Mouse (Mus musculus) lung, postnatal 0 days (tissue): ENCODE results near the gene Cdiptos. TPM values are rescaled to one million over a fixed set of nuclear protein-coding genes. Genes with fewer than 3 reads are reported as not detected.

ENCODE experiments used
- ATAC-seq: fragments of 200-750 bp; cut with Nextera tagmentation; 2 replicates; pipeline ENCODE4 v1.8.0; 2017; ENCODE audit warnings: moderate library complexity
- DNase-seq: peaks from one replicate; pipeline ENCODE4 v3.0.0-alpha.2; 2016; ENCODE audit warnings: low spot score
- H3K27ac ChIP-seq: fragments of 300-500 bp; sonication (generic); 2 replicates; pipeline ENCODE4 v1.5.1; 2014; ENCODE audit warnings: antibody characterized with exemption, mild to moderate bottlenecking, low read length, mixed read lengths
- H3K27me3 ChIP-seq: fragments of 300-500 bp; sonication (generic); replicated peaks from 2 replicates; pipeline ENCODE4 v1.6.1; 2014; ENCODE audit warnings: low read length, mixed read lengths; ENCODE audit not compliant: insufficient read depth
- H3K36me3 ChIP-seq: fragments of 300-500 bp; sonication (generic); 2 replicates; pipeline ENCODE4 v1.6.1; 2014; ENCODE audit warnings: low read length, mixed read lengths; ENCODE audit not compliant: insufficient read depth
- H3K4me1 ChIP-seq: fragments of 300-500 bp; sonication (generic); 2 replicates; pipeline ENCODE4 v1.6.1; 2014; ENCODE audit warnings: antibody characterized with exemption, low read depth, low read length, mixed read lengths; ENCODE audit not compliant: insufficient read depth
- H3K4me2 ChIP-seq: fragments of 300-500 bp; sonication (generic); replicated peaks from 2 replicates; pipeline ENCODE4 v1.6.1; 2014; ENCODE audit warnings: low read depth, mild to moderate bottlenecking, low read length, moderate library complexity, mixed read lengths
- H3K4me3 ChIP-seq: fragments of 300-500 bp; sonication (generic); 2 replicates; pipeline ENCODE4 v1.5.1; 2014; ENCODE audit warnings: low read depth, low read length
- H3K9ac ChIP-seq: fragments of 300-500 bp; sonication (generic); replicated peaks from 2 replicates; pipeline ENCODE4 v1.6.1; 2014; ENCODE audit warnings: low read depth, mild to moderate bottlenecking
- H3K9me3 ChIP-seq: fragments of 300-500 bp; sonication (generic); 2 replicates; pipeline ENCODE4 v1.6.1; 2016; ENCODE audit warnings: low read length, mixed read lengths
- CTCF ChIP-seq: IDR thresholded peaks from 2 replicates; pipeline ENCODE4 v1.5.1; 2016; ENCODE audit warnings: antibody characterized with exemption, mild to moderate bottlenecking
- EP300 ChIP-seq: IDR thresholded peaks from 2 replicates; pipeline ENCODE4 v1.6.1; 2016; ENCODE audit warnings: antibody characterized with exemption, mild to moderate bottlenecking, control low read depth
- WGBS: fragments of 180-500 bp; shearing (Covaris S2); extraction: QIAGEN DNeasy Blood & Tissue Kit; methylation state at CpG from one replicate; pipeline ENCODE4 v1.1.7; 2014; 5-methylcytosine and 5-hydroxymethylcytosine counted together
- polyA plus RNA-seq: library from polyadenylated mRNA; unstranded; fragments of >200 nt; fragmentation: Nextera tagmentation; extraction: Ambion mirVana; gene quantifications from 2 replicates; pipeline ENCODE4 v1.2.1, GENCODE M21; 2015

Gene Cdiptos
- polyA plus RNA-seq, 1 experiment from 2014 or later = 3.3 TPM

GRCm38 (mm10) chr7:126946530-126946929 lies 29.4 kb downstream of the Cdiptos start:
- H3K4me1 ChIP-seq = peaks cover 5% of the 10 kb centered on the region; the same call in 1 of the 2 replicates
- DNase-seq = peak; percentile 56
- ATAC-seq = peak; percentile 42; the same call in 1 of the 2 replicates
- peak; percentile 84 for TF ChIP-seq CTCF
- no peak for TF ChIP-seq EP300
- H3K4me2 ChIP-seq = no peak overlapping the region
- no peak overlapping the region for H3K9ac ChIP-seq
- no peak overlapping the region for H3K27ac ChIP-seq
- H3K36me3 ChIP-seq = no peaks in the 10 kb centered on the region; the same call in 1 of the 2 replicates
- H3K9me3 ChIP-seq = no peaks in the 10 kb centered on the region
- WGBS = 42% methylated on average over 3 of the region's 3 CpGs
- H3K4me3 ChIP-seq = no peak overlapping the region
- peaks cover 13% of the 10 kb centered on the region for H3K27me3 ChIP-seq

- TF ChIP-seq CTCF (no peak), EP300 (no peak)
- ATAC-seq = no peak
- H3K4me3 ChIP-seq = no peak overlapping the region
- no peaks in the 10 kb centered on the region; the same call in 1 of the 2 replicates for H3K36me3 ChIP-seq
- no peaks in the 10 kb centered on the region for H3K27me3 ChIP-seq
- H3K9ac ChIP-seq = no peak overlapping the region
- 74% methylated on average over 5 of the region's 5 CpGs for WGBS
- no peaks in the 10 kb centered on the region for H3K9me3 ChIP-seq
- H3K27ac ChIP-seq = no peak overlapping the region
- H3K4me1 ChIP-seq = no peaks in the 10 kb centered on the region
- no peak for DNase-seq
- no peak overlapping the region for H3K4me2 ChIP-seq
Observed at GRCm38 (mm10) chr7:126941801-126942200, 34.1 kb downstream of the Cdiptos start.

- no peaks in the 10 kb centered on the region for H3K27me3 ChIP-seq
- H3K4me1 ChIP-seq = no peaks in the 10 kb centered on the region
- 50% methylated on average over 6 of the region's 6 CpGs for WGBS
- no peak for TF ChIP-seq CTCF
- TF ChIP-seq EP300 = no peak
- H3K9ac ChIP-seq = no peak overlapping the region
- ATAC-seq (peak; percentile 19), DNase-seq (no peak)
- no peak overlapping the region for H3K4me3 ChIP-seq
- no peaks in the 10 kb centered on the region; the same call in 1 of the 2 replicates for H3K36me3 ChIP-seq
- no peak overlapping the region for H3K27ac ChIP-seq
- no peak overlapping the region for H3K4me2 ChIP-seq
- H3K9me3 ChIP-seq = no peaks in the 10 kb centered on the region
Observed at GRCm38 (mm10) chr7:126941171-126941570, 34.7 kb downstream of the Cdiptos start.

GRCm38 (mm10) chr7:126932652-126933051 lies 43.2 kb downstream of the Cdiptos start:
- H3K4me1 ChIP-seq = peaks cover 8% of the 10 kb centered on the region; the same call in 1 of the 2 replicates
- no peak overlapping the region for H3K4me3 ChIP-seq
- no peaks in the 10 kb centered on the region for H3K27me3 ChIP-seq
- H3K9me3 ChIP-seq = no peaks in the 10 kb centered on the region
- DNase-seq = no peak
- 80% methylated on average over 2 of the region's 2 CpGs for WGBS
- no peaks in the 10 kb centered on the region for H3K36me3 ChIP-seq
- H3K9ac ChIP-seq = no peak overlapping the region
- H3K27ac ChIP-seq = no peak overlapping the region
- no peak overlapping the region for H3K4me2 ChIP-seq
- TF ChIP-seq CTCF = no peak
- TF ChIP-seq EP300 = no peak
- ATAC-seq = no peak

- WGBS = 0% methylated on average over 26 of the region's 27 CpGs
- H3K4me1 ChIP-seq = peaks cover 8% of the 10 kb centered on the region; the same call in 1 of the 2 replicates
- H3K9me3 ChIP-seq = no peaks in the 10 kb centered on the region
- H3K4me3 ChIP-seq = peak overlapping the region; percentile 68
- H3K36me3 ChIP-seq = no peaks in the 10 kb centered on the region
- H3K4me2 ChIP-seq = peak overlapping the region; percentile 98
- peak; percentile 71 for ATAC-seq
- H3K27ac ChIP-seq = peak overlapping the region; percentile 55
- H3K9ac ChIP-seq = peak overlapping the region; percentile 62
- no peak for DNase-seq
- TF ChIP-seq EP300 (no peak), CTCF (no peak)
- H3K27me3 ChIP-seq = no peaks in the 10 kb centered on the region
Observed at GRCm38 (mm10) chr7:126929046-126929445, 46.9 kb downstream of the Cdiptos start.

GRCm38 (mm10) chr7:126928384-126929037 lies 47.4 kb downstream of the Cdiptos start, which contains the start of gene Kctd13:
Gene Kctd13, plus strand, starts transcription at chr7:126928879.
- Histone ChIP-seq H3K4me2 (peak within 1 kb of the TSS; percentile 98), H3K4me3 (peak within 1 kb of the TSS; percentile 68), H3K9me3 (no peaks in the 10 kb centered on the region), H3K4me1 (peaks cover 8% of the 10 kb centered on the region; the same call in 1 of the 2 replicates), H3K27me3 (no peaks in the 10 kb centered on the region), H3K36me3 (no peaks in the 10 kb centered on the region), H3K27ac (peak within 1 kb of the TSS; percentile 55), H3K9ac (peak within 1 kb of the TSS; percentile 62)
- TF ChIP-seq CTCF (no peak), EP300 (no peak)
- WGBS = 2% methylated on average over 56 of the region's 56 CpGs
- DNase-seq (peak; percentile 97), ATAC-seq (peak; percentile 99)
